Mouse (Mus musculus) CH12.LX (cell line): Measurements from ENCODE around the gene Stoml2. TPM values are rescaled to one million over a fixed set of nuclear protein-coding genes. Genes with fewer than 3 reads are reported as not detected.

Experiments
- DNase-seq: peaks from one replicate; pipeline ENCODE4 v3.0.0-alpha.2; 2013; ENCODE audit errors: extremely low read depth
- H3K27ac ChIP-seq: 2 replicates; pipeline ENCODE4 v1.5.1; 2012; ENCODE audit warnings: low read depth, mild to moderate bottlenecking, control low read depth, moderate library complexity; ENCODE audit not compliant: insufficient read depth
- H3K27me3 ChIP-seq: replicated peaks from 2 replicates; pipeline ENCODE3; 2012; ENCODE audit warnings: inconsistent platforms
- H3K36me3 ChIP-seq, 2 experiments: replicated peaks in 1 of 2; 2 replicates each; pipeline versions ENCODE3 to v1.6.1; 2012; ENCODE audit warnings: inconsistent platforms in 1 of 2, low read length in 1 of 2, mild to moderate bottlenecking in 1 of 2, mixed read lengths in 1 of 2, moderate library complexity in 1 of 2; ENCODE audit not compliant: control insufficient read depth in 1 of 2, insufficient read depth in 1 of 2
- H3K4me1 ChIP-seq, 2 experiments: 2 replicates each; pipeline ENCODE4 v1.6.1; 2012; ENCODE audit warnings: inconsistent platforms in 1 of 2, moderate library complexity in 1 of 2; ENCODE audit not compliant: insufficient read depth in 2 of 2, control insufficient read depth in 1 of 2
- H3K4me2 ChIP-seq: 2 replicates; pipeline ENCODE4 v1.6.1; 2012; ENCODE audit warnings: low read depth, mild to moderate bottlenecking, control low read depth; ENCODE audit not compliant: poor library complexity, insufficient read depth, severe bottlenecking
- H3K4me3 ChIP-seq, 3 experiments: fragments of 150-350 bp in 1 of 3; sonication (generic) in 1 of 3; replicated peaks in 1 of 3; 2 replicates each; pipeline versions ENCODE3 to v1.5.1; 2011 to 2012; ENCODE audit warnings: low read depth in 2 of 3, low read length in 2 of 3, mild to moderate bottlenecking in 2 of 3, moderate library complexity in 2 of 3, control low read depth in 1 of 3, improper control_type of control experiment in 1 of 3, inconsistent platforms in 1 of 3, mixed read lengths in 1 of 3; ENCODE audit not compliant: poor library complexity in 1 of 3
- H3K79me2 ChIP-seq: replicated peaks from 2 replicates; pipeline ENCODE4 v1.6.1; 2012; ENCODE audit warnings: mild to moderate bottlenecking, moderate library complexity; ENCODE audit not compliant: control insufficient read depth, poor library complexity, insufficient read depth, severe bottlenecking; ENCODE audit errors: extremely low read depth
- H3K9ac ChIP-seq: 2 replicates; pipeline ENCODE4 v1.6.1; 2012; ENCODE audit warnings: low read depth, mild to moderate bottlenecking, control low read depth, moderate library complexity; ENCODE audit not compliant: insufficient read depth
- H3K9me3 ChIP-seq: replicated peaks from 2 replicates; pipeline ENCODE3; 2012; ENCODE audit warnings: low read length, inconsistent platforms, mixed read lengths
- CHD2 ChIP-seq: IDR thresholded peaks from 2 replicates; pipeline ENCODE4 v1.6.1; 2011; ENCODE audit warnings: low read length, improper control_type of control experiment
- CTCF ChIP-seq, 2 experiments: IDR thresholded peaks in 1 of 2; conservative IDR thresholded peaks in 1 of 2; 2 replicates each; pipeline ENCODE4 v1.5.1; 2011 to 2012; ENCODE audit warnings: low read depth in 2 of 2, low read length in 2 of 2, improper control_type of control experiment in 1 of 2, inconsistent platforms in 1 of 2, mild to moderate bottlenecking in 1 of 2, moderate library complexity in 1 of 2
- E2F4 ChIP-seq: IDR thresholded peaks from 2 replicates; pipeline ENCODE4 v1.6.1; 2011; ENCODE audit warnings: low read depth, low read length, improper control_type of control experiment; ENCODE audit not compliant: insufficient replicate concordance
- ELF1 ChIP-seq: IDR thresholded peaks from 2 replicates; pipeline ENCODE4 v1.6.1; 2014; ENCODE audit warnings: low read depth, mild to moderate bottlenecking, inconsistent platforms, low read length, improper control_type of control experiment
- EP300 ChIP-seq: IDR thresholded peaks from 2 replicates; pipeline ENCODE4 v1.6.1; 2011; ENCODE audit warnings: low read length, improper control_type of control experiment
- ETS1 ChIP-seq: conservative IDR thresholded peaks from 2 replicates; pipeline ENCODE4 v1.6.1; 2012; ENCODE audit warnings: low read depth, mild to moderate bottlenecking, inconsistent platforms, low read length, improper control_type of control experiment, moderate library complexity
- JUN ChIP-seq: IDR thresholded peaks from 2 replicates; pipeline ENCODE4 v1.6.1; 2011; ENCODE audit warnings: low read depth, mild to moderate bottlenecking, low read length, improper control_type of control experiment, moderate library complexity; ENCODE audit not compliant: insufficient read depth
- KAT2A ChIP-seq: IDR thresholded peaks from 2 replicates; pipeline ENCODE4 v1.6.1; 2012; ENCODE audit warnings: low read length, improper control_type of control experiment, inconsistent platforms; ENCODE audit not compliant: insufficient replicate concordance
- MAFK ChIP-seq: IDR thresholded peaks from 2 replicates; pipeline ENCODE4 v1.6.1; 2011; ENCODE audit warnings: low read length, improper control_type of control experiment; ENCODE audit not compliant: insufficient replicate concordance
- MXI1 ChIP-seq: IDR thresholded peaks from 2 replicates; pipeline ENCODE4 v1.6.1; 2011; ENCODE audit warnings: mild to moderate bottlenecking, low read depth, low read length, improper control_type of control experiment
- RAD21 ChIP-seq: IDR thresholded peaks from 2 replicates; pipeline ENCODE4 v1.6.1; 2011; ENCODE audit warnings: low read depth, mild to moderate bottlenecking, low read length, improper control_type of control experiment, moderate library complexity
- TBP ChIP-seq: conservative IDR thresholded peaks from 2 replicates; pipeline ENCODE4 v1.6.1; 2011; ENCODE audit warnings: low read depth, low read length, improper control_type of control experiment
- USF1 ChIP-seq: IDR thresholded peaks from 2 replicates; pipeline ENCODE4 v1.6.1; 2014; ENCODE audit warnings: low read depth, mild to moderate bottlenecking, inconsistent platforms, low read length, improper control_type of control experiment
- USF2 ChIP-seq: conservative IDR thresholded peaks from 2 replicates; pipeline ENCODE4 v1.6.1; 2011; ENCODE audit warnings: low read depth, low read length, improper control_type of control experiment
- ZC3H11A ChIP-seq: IDR thresholded peaks from 2 replicates; pipeline ENCODE4 v1.6.1; 2012; ENCODE audit warnings: low read depth, mild to moderate bottlenecking, inconsistent platforms, low read length, improper control_type of control experiment
- ZKSCAN1 ChIP-seq: IDR thresholded peaks from 2 replicates; pipeline ENCODE4 v1.6.1; 2012; ENCODE audit warnings: low read depth, inconsistent platforms, low read length, improper control_type of control experiment, borderline replicate concordance
- dilution Hi-C: fragments of 300-500 bp; cut with MboI; formaldehyde crosslinking; loops from 2 replicates; pipeline ENCODE4 v1.14.3; 2020; ENCODE audit warnings: low sequenced_read_pairs; ENCODE audit not compliant: extremely low pct_unique_long_range_greater_than_20kb, extremely low pct_ligation_motif_present
- in situ Hi-C: fragments of 300-500 bp; cut with MboI; formaldehyde crosslinking; loops from 3 replicates; pipeline ENCODE4 v1.14.3; 2019; ENCODE audit warnings: low sequenced_read_pairs, low pct_ligation_motif_present, low pct_unique_long_range_greater_than_20kb, mixed read lengths
- polyA plus RNA-seq: library from polyadenylated mRNA; unstranded; fragments of >175 nt; gene quantifications from 2 replicates; pipeline ENCODE4 v1.2.1, GENCODE M21; 2012; ENCODE audit warnings: low read depth; ENCODE audit not compliant: insufficient read length
- total RNA-seq, 2 experiments: library from RNA; depleted of rRNA; stranded (reverse); fragments of 300-350 nt in 1 of 2; fragments of >200 nt in 1 of 2; gene quantifications; 2 replicates each; pipeline ENCODE4 v1.2.3; 2012 to 2014

Gene Stoml2
- total and polyA plus RNA-seq, 3 experiments, result 293 to 330 (median 296) TPM

GRCm38 (mm10) chr4:43057654-43058053 lies 26.1 kb upstream of the Stoml2 start:
- no peak for TF ChIP-seq ELF1
- TF ChIP-seq TBP, result no peak
- TF ChIP-seq CHD2, result no peak
- TF ChIP-seq ZKSCAN1, result no peak
- TF ChIP-seq USF1, result no peak
- no peak for TF ChIP-seq ZC3H11A
- TF ChIP-seq EP300, result no peak
- no peak for TF ChIP-seq USF2
- TF ChIP-seq, all 38 proteins: peak for 0
- in situ Hi-C loops, result no loop called here
- Histone ChIP-seq H3K4me1 (peaks cover 0 to 6% of the 10 kb centered on the region in 2 experiments; a peak in 2 of 4 replicates), H3K27ac (no peak overlapping the region), H3K27me3 (peaks cover 2% of the 10 kb centered on the region), H3K9me3 (peaks cover 7% of the 10 kb centered on the region), H3K79me2 (no peaks in the 10 kb centered on the region), H3K9ac (no peak overlapping the region), H3K36me3 (no peaks in the 10 kb centered on the region), H3K4me3 (no peak overlapping the region), H3K4me2 (no peak overlapping the region)
- DNase-seq, result no peak
- dilution Hi-C loops, result no loop called here

- peak; percentile 80 for DNase-seq
- Histone ChIP-seq H3K4me2 (peak overlapping the region; percentile 45), H3K9ac (peak overlapping the region; percentile 27; the same call in 1 of the 2 replicates), H3K4me3 (no peak overlapping the region), H3K9me3 (no peaks in the 10 kb centered on the region), H3K79me2 (no peaks in the 10 kb centered on the region), H3K4me1 (peaks cover 4 to 13% of the 10 kb centered on the region in 2 experiments; a peak in 3 of 4 replicates), H3K27ac (no peak overlapping the region), H3K36me3 (no peaks in the 10 kb centered on the region), H3K27me3 (no peaks in the 10 kb centered on the region)
- dilution Hi-C loops (no loop called here), in situ Hi-C loops (no loop called here)
- no peak for TF ChIP-seq MXI1
- TF ChIP-seq JUN, result no peak
- no peak for TF ChIP-seq ETS1
- peak; percentile 38 for TF ChIP-seq RAD21
- no peak for TF ChIP-seq MAFK
- no peak for TF ChIP-seq KAT2A
- peak; percentile 73 to 75 for TF ChIP-seq CTCF (conservative IDR thresholded peaks at IDR 0.05 in 1 of 2, IDR thresholded peaks at IDR 0.05 in 1 of 2; ENCODE audit: low read depth in 2 of 2, low read length in 2 of 2)
- TF ChIP-seq E2F4, result no peak
These were observed 21.1 kb upstream of the Stoml2 start for GRCm38 (mm10) chr4:43052627-43053026.
